Mouse (Mus musculus): Measurements from ENCODE around the gene Rhebl1. TPM values are rescaled to one million over a fixed set of nuclear protein-coding genes. Genes with fewer than 3 reads are reported as not detected.

Gene Rhebl1
- total and polyA plus RNA-seq, 2 experiments from 2014 or later, result 10.2 to 25.7 TPM

GRCm38 (mm10) chr15:98839671-98840585 lies 54.4 kb downstream of the Rhebl1 start:
- TF ChIP-seq CTCF (IDR thresholded peaks at IDR 0.05; ENCODE audit: low read depth), result no peak
- H3K4me2 ChIP-seq (ENCODE audit: low read depth, low read length), result no peak overlapping the region
- no peaks in the 10 kb centered on the region for H3K9me3 ChIP-seq (ENCODE audit: low read length)
- H3K27ac ChIP-seq, result no peak overlapping the region
- ATAC-seq, result 0 out of 2 replicates have a peak, but pooled peaks have one; percentile 16
- DNase-seq (ENCODE audit: low spot score), result no peak
- no peaks in the 10 kb centered on the region for H3K4me1 ChIP-seq (ENCODE audit: insufficient read depth, low read length)
- no peaks in the 10 kb centered on the region for H3K27me3 ChIP-seq (ENCODE audit: insufficient read depth, low read length)
- peaks cover 96% of the 10 kb centered on the region for H3K36me3 ChIP-seq (ENCODE audit: insufficient read depth, low read length)
- no peak overlapping the region for H3K4me3 ChIP-seq (ENCODE audit: low read length)
- 93% methylated on average over 30 of the region's 30 CpGs for WGBS
- no peak overlapping the region for H3K9ac ChIP-seq (replicated peaks; ENCODE audit: low read length)

GRCm38 (mm10) chr15:98839161-98839560 lies 55.2 kb downstream of the Rhebl1 start:
- Histone ChIP-seq H3K27me3 (ENCODE audit: insufficient read depth, low read length) (no peaks in the 10 kb centered on the region), H3K4me2 (ENCODE audit: low read depth, low read length) (no peak overlapping the region), H3K36me3 (ENCODE audit: insufficient read depth, low read length) (peaks cover 96% of the 10 kb centered on the region), H3K27ac (no peak overlapping the region), H3K9me3 (ENCODE audit: low read length) (no peaks in the 10 kb centered on the region), H3K4me1 (ENCODE audit: insufficient read depth, low read length) (no peaks in the 10 kb centered on the region), H3K4me3 (ENCODE audit: low read length) (no peak overlapping the region), H3K9ac (replicated peaks; ENCODE audit: low read length) (no peak overlapping the region)
- DNase-seq (ENCODE audit: low spot score), result no peak
- 0 out of 2 replicates have a peak, but pooled peaks have one; percentile 8 for ATAC-seq
- no peak for TF ChIP-seq CTCF (IDR thresholded peaks at IDR 0.05; ENCODE audit: low read depth)
- 89% methylated on average over 14 of the region's 14 CpGs for WGBS

- 76% methylated on average over 4 of the region's 4 CpGs for WGBS
- no peak for TF ChIP-seq CTCF (IDR thresholded peaks at IDR 0.05; ENCODE audit: low read depth)
- Histone ChIP-seq H3K9me3 (ENCODE audit: low read length) (no peaks in the 10 kb centered on the region), H3K9ac (replicated peaks; ENCODE audit: low read length) (no peak overlapping the region), H3K4me1 (ENCODE audit: insufficient read depth, low read length) (no peaks in the 10 kb centered on the region), H3K4me2 (ENCODE audit: low read depth, low read length) (no peak overlapping the region), H3K27ac (no peak overlapping the region), H3K36me3 (ENCODE audit: insufficient read depth, low read length) (peaks cover 94% of the 10 kb centered on the region), H3K27me3 (ENCODE audit: insufficient read depth, low read length) (no peaks in the 10 kb centered on the region), H3K4me3 (ENCODE audit: low read length) (no peak overlapping the region)
- no peak for DNase-seq (ENCODE audit: low spot score)
- no peak for ATAC-seq
These were observed 56.6 kb downstream of the Rhebl1 start for GRCm38 (mm10) chr15:98837743-98838103.

DNA sequence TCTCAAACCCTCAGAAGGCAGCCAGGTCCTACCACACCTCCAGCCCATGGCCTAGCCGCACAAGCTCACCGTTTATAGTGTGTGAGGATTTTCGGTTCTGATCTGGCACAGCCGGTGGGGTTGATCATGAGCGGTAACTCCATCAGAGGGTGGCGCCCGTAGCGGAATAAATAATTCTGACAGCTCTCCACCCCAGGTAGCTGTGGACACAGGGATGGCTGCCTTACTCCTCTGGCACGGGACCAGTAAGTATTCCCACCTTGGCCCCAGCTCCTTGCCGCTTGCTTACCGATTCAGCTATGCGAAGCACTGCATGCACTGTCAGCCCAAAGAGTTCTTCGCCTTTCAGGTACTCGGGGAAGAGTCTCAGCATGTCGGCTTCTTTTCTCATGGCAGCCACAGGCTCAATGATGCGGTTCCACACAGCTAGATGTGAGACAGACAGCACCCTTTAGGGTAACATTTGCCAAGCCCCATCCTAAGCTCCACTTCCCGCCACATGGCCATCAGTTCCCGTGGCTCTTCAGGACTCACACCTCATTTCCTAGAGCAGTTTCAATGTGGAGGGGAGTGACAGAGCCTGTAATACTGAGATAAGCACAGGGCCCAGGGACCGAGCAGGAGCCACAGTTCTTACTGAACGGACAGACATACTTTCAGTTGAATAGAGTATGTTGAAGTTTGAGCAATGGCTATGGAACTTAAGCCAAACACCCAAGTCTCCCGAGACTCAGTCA lies 57.2 kb downstream of the Rhebl1 start:
- no peak for DNase-seq (ENCODE audit: low spot score)
- no peak for TF ChIP-seq CTCF (IDR thresholded peaks at IDR 0.05; ENCODE audit: low read depth)
- Histone ChIP-seq H3K27me3 (ENCODE audit: insufficient read depth, low read length) (no peaks in the 10 kb centered on the region), H3K4me1 (ENCODE audit: insufficient read depth, low read length) (no peaks in the 10 kb centered on the region), H3K4me2 (ENCODE audit: low read depth, low read length) (no peak overlapping the region), H3K9ac (replicated peaks; ENCODE audit: low read length) (no peak overlapping the region), H3K36me3 (ENCODE audit: insufficient read depth, low read length) (peaks cover 88% of the 10 kb centered on the region), H3K4me3 (ENCODE audit: low read length) (no peak overlapping the region), H3K27ac (no peak overlapping the region), H3K9me3 (ENCODE audit: low read length) (no peaks in the 10 kb centered on the region)
- WGBS, result 91% methylated on average over 21 of the region's 21 CpGs
- ATAC-seq, result no peak

- Histone ChIP-seq H3K27me3 (ENCODE audit: insufficient read depth, low read length) (no peaks in the 10 kb centered on the region), H3K9me3 (ENCODE audit: low read length) (no peaks in the 10 kb centered on the region), H3K27ac (no peak overlapping the region), H3K4me3 (ENCODE audit: low read length) (no peak overlapping the region), H3K4me2 (ENCODE audit: low read depth, low read length) (no peak overlapping the region), H3K9ac (replicated peaks; ENCODE audit: low read length) (no peak overlapping the region), H3K4me1 (ENCODE audit: insufficient read depth, low read length) (no peaks in the 10 kb centered on the region), H3K36me3 (ENCODE audit: insufficient read depth, low read length) (peaks cover 69% of the 10 kb centered on the region)
- WGBS, result 95% methylated on average over 14 of the region's 14 CpGs
- DNase-seq (ENCODE audit: low spot score), result no peak
- TF ChIP-seq CTCF (IDR thresholded peaks at IDR 0.05; ENCODE audit: low read depth), result no peak
- ATAC-seq, result no peak
These were observed 59.0 kb downstream of the Rhebl1 start for GRCm38 (mm10) chr15:98835291-98835690.

GRCm38 (mm10) chr15:98834059-98834458 lies 60.3 kb downstream of the Rhebl1 start:
- no peaks in the 10 kb centered on the region for H3K27me3 ChIP-seq (ENCODE audit: insufficient read depth, low read length)
- no peak for ATAC-seq
- no peak overlapping the region for H3K9ac ChIP-seq (replicated peaks; ENCODE audit: low read length)
- H3K4me1 ChIP-seq (ENCODE audit: insufficient read depth, low read length), result no peaks in the 10 kb centered on the region
- no peak overlapping the region for H3K4me3 ChIP-seq (ENCODE audit: low read length)
- H3K9me3 ChIP-seq (ENCODE audit: low read length), result no peaks in the 10 kb centered on the region
- no peak overlapping the region for H3K27ac ChIP-seq
- no peak overlapping the region for H3K4me2 ChIP-seq (ENCODE audit: low read depth, low read length)
- WGBS, result 87% methylated on average over 13 of the region's 13 CpGs
- DNase-seq (ENCODE audit: low spot score), result no peak
- peaks cover 57% of the 10 kb centered on the region for H3K36me3 ChIP-seq (ENCODE audit: insufficient read depth, low read length)
- TF ChIP-seq CTCF (IDR thresholded peaks at IDR 0.05; ENCODE audit: low read depth), result no peak
